Mouse (Mus musculus) B cell, adult 2 months (primary cell): ENCODE measurements around the gene Nudt3.

Experiments
- DNase-seq, 2 experiments: peaks; one replicate each; pipeline ENCODE4 v3.0.0; 2022

Gene Nudt3

DNA sequence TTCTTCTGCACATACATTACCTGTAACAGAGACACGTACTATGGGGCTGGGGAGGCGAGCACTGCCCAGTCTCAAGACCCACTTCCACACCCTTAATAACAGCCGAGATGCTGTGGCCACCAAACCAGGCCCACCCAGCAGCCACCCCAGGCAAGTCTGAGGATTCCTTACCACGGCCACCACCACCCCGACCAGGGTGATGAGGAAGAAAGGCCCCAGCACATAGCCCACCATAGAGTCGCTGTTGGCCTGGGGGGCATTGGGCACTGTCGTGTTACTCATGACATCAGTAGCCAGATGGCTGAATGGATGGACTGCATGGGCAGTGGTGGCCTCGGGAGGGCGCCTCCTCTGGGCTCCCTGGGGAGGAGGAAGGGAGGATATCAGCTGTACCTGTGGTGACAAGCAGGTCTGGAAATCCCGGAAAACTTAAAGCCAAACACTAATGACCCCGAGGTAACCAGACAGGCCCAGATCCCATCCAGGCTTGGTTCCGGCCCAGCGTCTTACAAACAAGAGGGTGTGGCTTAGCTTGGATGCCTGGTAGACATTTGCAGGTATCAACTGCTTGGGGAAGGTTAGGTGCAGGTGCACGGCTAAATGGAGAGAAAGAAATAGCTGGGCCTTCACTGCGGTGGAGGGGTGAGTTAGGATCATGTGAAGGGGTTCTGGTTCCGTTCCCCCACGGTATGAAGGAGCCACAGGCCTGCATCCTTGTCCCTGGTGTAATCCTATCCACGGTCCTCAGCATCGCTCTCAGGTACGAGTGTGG, 58.7 kb downstream of the Nudt3 start:
- peak; percentile 43 to 48 for DNase-seq

DNA sequence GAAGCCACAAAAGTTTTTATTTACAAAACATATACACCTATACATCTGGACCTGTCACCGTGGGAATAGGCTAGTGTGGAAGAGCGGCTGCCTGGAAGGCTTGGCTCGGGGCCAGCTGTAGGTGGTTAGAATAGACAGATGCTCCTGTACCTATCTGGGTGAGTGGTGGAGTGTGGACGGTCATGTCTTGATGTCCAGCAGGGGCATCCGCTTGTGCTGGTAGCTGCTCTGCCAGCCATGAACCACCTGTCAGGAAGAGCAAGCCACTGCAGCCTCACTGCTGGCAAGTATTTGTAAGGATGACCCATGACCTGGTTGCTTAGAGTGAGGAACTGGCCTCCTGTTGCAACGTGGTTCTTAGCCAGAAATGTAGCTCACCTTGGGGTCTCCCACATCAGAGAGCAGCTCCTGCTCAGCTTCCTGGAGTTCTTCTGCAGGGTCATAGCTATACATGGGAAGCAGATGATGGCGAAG, 59.5 kb downstream of the Nudt3 start:
- no peak for DNase-seq

DNA sequence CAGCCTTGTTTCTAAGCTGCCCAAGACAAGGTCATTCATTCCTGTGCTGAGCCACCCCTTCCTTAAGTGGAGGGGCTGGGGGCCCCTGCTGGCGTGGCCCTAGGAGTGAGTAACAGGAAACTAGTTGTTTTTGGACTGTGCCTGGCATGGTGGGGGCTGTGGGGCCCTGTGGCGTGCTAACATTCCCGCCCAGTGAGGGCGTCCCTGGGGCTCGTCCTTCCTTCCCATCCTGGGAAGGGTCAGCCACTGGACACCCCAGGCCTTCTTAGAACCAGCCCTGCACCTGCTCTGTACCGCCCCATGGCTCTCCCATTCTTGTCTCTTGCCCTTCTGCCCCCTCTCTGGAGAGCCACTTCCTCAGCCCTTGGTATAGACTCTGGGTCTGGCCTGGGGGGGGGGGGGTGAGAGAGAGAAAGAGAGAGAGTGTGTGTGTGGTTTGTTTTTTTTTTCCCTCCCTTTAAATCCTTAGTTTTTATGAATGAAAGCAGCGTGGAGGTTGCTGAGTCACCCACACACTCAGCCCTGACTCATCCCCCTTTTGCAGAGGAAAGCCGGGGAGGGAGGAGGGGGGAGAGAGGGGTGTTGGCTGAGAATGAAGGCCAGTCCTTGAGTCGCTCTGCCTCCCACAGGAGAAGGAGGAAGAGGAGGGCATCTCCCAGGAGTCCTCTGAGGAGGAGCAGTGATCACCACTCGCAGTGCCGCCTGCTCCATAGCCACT, 61.3 kb downstream of the Nudt3 start:
- DNase-seq, result no peak

DNA sequence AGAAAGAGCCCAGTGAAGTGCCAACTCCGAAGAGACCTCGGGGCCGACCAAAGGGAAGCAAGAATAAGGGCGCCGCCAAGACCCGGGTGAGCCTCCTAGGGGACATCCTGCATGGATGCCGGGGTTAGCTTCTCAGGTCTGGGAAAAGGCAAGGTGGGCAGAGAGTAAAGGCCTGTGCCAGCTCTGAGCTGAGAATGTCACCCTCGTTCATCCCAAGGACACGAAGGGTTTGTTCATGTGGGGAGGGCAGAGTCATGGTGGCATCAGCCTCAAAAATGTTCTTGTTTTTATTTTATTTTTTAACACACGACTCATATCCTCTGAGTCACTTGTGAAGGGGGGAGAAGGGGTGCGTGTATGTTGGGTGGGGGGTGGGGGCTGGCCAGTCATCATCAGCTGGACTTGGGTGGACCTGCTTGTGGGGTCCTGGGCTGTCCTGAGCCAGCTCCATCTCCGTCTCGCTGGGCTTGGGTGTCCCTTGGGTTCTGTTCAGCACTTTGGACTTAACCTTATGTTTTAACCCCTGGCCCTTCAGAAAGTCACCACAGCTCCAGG, 62.3 kb downstream of the Nudt3 start:
- no peak for DNase-seq

DNA sequence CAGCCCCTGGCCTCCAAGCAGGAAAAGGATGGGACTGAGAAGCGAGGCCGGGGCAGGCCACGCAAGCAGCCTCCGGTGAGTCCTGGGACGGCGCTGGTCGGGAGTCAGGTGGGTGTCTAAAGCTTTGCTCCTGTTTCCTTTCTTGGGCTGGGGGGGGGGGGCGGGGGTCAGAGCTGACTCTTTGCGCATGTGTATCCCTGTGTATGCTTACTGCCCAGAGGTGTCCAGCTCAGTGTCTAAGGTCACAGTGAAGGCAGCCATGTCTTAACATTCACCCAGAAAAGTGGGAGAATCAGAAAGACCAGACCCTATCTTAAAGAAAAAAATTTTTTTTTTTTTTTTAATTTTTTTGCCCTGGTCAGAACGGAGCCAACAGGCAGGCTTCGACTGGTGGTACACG, 63.7 kb downstream of the Nudt3 start:
- DNase-seq, result no peak

DNA sequence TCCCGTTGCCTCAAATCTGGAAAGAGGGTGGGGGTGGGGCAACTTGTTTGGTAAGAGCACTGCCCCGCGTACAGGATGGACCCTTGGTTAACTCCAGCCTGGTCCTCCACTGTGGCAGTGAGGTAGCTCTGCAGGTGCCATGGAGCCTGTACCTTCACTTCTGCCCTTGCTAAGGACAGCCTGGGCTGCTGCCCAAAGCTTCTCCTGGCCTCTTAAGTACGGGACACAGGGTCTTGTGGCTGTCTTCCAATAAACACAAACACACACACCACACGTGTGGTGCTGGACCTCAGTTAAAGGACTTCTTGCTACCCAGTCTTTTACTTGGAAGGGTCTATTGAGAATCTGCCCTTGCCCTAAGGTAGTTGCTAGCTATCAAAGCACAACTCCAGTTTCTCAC, 64.5 kb downstream of the Nudt3 start:
- no peak for DNase-seq

- peak; percentile 24 to 28 for DNase-seq
These were observed 65.2 kb downstream of the Nudt3 start for GRCm38 (mm10) chr17:27557927-27558661.

DNA sequence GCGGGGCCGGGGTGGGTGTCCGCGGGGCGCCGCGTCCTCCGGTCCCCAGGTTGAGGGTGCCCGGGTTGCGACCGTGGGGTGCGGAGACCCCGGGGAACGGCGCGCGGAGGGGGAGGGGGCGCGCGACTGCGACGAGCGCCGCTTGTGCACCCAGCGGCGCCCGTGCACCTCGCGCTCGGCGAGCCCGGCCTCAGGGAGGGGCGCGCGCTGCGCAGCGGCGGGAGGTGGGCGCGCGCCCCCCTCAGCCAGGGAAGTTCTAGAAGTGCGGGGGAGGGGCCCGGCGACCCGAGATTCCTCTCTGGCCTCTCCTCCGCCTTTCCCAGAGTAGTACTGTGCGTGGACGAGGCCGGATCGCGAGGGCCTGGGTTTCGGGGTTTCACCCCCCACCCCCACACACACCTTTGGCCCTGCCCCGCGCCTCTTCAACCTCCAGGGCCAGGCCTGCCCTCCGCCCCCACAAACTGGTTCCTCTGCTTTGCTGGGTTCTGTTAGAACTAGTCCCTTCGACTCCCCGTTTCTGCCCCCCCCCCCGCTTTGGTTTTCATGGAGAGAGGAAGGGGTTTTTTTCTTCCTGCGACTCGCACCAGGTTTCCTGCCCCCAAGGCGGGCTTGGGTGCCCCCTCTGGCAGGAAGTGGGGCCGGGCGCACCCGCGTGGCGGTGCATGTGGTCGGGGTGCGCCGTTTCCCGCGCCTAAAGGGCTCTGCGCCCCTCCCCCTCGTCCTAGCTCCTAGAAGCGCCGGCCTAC, 65.9 kb downstream of the Nudt3 start:
- DNase-seq, result peak; percentile 71 to 72

GRCm38 (mm10) chr17:27556315-27557011, 66.8 kb downstream of the Nudt3 start, which contains the start of gene Hmga1:
Hmga1 (plus strand) TSS chr17:27556497.
- peak; percentile 96 to 97 for DNase-seq

GRCm38 (mm10) chr17:27555512-27556172, 67.7 kb downstream of the Nudt3 start:
- peak; percentile 90 for DNase-seq

DNA sequence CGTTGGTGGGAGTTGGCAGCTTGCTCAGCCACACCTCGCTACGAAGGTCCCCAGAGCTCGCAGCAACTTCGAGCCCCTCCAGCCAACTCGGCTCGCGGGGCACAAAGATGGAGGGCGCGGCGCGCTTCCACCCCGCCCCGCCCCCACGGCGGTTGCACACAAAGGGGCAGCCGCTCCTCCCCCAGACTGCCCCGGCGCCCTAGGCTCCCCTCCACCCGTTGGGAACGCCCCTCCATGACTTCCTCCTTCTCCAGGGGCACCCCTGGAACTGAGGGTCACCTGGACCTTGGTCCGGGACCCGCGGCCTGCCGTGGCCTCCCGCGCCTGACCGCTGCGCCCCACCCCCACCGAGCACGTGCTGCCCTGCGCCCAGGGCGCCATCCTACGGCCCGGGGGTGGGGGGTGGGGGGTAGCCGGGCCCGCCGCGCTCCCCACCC, 68.2 kb downstream of the Nudt3 start:
- DNase-seq, result peak; percentile 73 to 74

DNA sequence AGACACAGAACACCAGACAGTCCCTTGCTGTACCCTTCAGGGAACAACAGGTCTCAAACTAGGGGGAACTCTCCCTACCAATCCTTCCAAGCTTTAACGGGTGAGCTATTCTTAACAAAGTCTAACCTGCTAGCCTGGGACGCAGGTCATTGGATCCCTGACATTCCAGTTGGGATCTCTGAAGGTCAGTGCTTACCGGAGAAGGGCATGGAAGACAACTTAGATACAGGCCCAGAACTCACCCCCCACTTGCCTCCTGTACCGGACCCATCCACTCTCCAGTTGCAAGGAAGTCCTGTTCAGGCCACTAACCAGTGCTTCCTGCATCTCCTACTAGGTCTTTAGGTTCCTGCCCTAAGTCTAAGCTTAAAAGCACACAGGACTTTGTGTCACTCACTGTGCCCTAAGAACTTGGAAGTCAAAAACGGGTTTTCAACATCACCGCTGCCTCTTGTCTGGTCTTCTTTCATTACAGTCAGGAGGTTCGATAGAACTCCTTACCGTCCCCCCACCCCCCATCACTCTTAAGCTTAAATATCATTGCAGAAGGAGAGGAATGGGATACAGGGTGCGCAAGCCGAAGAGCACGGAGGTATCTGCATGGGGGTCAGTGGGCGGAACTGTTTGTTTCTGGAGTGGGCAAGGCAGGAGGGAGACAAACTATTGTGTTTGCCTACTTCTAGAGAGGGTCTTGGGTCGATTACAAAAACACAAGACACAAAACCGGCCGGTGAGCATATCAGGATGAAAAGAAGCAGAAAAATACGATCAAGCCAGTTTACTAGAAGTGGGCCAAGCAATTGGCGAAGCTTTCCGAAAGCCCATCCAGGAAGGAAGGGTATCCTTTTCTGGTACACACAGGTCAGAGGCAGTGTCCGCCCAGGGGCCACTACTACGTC, 69.0 kb downstream of the Nudt3 start:
- DNase-seq, result no peak

DNA sequence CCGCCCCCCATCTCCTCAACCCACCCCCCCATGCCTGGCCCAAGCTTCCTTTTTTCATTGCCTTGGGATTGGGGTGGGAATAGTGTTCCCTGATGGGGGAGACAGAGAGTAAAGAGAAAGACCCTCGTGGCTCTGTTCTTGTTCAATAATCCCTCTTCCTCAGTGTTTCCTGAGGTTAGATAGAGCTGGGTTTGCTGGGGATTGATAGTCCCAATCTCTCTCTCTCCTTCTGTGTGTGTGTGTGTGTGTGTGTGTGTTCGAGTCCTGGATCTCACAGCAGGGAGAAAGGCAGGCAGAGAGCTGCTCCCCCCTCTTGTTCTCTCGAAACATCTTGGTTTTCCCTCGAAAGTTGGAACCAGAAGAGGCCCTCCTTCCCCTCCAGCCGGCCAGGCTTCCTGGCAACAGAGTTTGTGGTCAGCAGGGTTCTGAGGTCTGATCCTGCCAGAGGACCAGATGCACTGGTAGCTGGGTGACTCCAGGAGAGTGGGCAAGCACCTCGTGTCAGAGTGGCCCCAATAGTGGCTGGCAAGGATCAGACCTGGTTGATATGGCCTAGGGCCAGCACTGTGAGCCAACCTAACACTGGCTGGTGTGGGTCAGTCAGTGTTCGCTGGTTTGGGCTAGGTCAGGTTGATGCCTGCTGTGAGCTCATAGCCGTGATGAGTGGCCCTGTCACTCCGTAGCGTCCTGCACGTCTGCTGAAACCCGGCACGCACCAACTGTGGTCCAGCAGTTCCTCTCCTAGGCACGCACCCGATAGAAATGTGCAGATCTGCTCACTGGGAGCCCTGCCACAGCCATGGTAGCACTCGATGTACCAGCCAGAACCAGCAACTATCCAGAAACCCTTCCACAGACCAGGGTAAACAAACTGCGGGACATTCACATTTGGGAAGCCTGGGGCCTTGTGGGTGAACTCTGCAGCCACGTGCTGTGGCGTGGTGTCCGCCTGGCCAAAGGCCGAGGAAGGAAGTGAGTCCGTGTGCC, 70.8 kb downstream of the Nudt3 start:
- no peak for DNase-seq

DNA sequence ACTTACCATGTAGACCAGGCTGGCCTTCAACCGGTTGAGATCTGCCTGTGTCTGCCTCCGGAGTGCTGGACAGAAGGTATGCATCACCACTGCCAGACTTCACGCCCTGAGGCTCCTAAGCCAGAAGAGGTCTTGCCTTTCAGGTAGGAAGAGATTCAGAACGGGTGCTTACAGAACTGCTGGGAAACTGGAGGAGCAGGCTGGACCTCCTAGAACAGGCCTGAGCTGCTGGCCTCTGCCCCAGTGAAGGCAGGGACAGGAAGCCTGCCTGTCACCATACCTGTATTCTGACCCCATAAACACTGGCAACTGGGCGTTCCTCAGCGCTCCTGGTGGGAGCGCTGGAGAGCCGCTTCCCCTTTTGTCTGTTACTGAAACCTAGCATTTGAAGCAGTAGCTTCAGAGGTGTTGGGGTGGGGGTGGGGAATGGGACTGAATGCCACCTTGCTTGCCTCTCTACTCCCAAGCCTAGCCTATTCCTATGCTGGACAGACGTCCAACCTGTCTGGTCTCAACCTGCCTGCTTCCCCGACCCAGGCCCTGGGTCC, 71.8 kb downstream of the Nudt3 start:
- DNase-seq, result peak; percentile 52 to 53

- no peak for DNase-seq
These were observed 74.1 kb downstream of the Nudt3 start for GRCm38 (mm10) chr17:27549234-27549633.

GRCm38 (mm10) chr17:27547253-27547868, 75.9 kb downstream of the Nudt3 start:
- DNase-seq, result no peak

DNA sequence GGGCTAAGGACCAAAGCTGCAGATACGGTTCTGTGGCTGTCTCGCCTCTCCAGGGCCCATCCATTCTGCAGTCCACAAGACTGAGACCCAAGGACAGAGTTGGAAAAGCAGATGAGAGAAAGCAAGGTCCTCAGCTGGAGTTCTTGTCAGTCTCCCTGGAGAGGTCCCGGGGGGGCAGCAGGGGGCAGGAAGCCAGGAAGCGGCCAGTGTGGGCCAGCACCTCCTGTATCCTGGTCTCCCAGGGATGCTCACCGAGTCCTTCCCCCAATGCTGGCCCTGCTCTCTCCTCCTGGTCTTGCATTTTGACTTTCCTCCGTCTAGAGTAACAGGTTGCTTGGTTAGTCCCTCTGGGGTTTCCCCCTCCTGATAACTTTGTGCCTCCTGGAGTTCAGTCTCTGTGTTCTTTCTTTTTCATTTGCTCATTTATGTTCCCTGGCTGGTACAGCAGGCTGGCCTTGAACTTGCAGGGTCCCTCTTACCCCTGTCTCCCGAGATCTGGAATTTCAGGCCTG, 76.7 kb downstream of the Nudt3 start:
- DNase-seq, result no peak

GRCm38 (mm10) chr17:27545991-27546390, 77.3 kb downstream of the Nudt3 start:
- DNase-seq, result no peak
